Mouse (Mus musculus) lung, postnatal 10 days (tissue): ENCODE results near the gene Ptprj.

Source experiments
- DNase-seq: peaks from one replicate; pipeline ENCODE4 v3.0.0; 2021

The Ptprj gene

GRCm38 (mm10) chr2:90580236-90581005 is at the start of gene Ptprj:
Ptprj (minus strand) TSS chr2:90580647.
- peak; percentile 81 for DNase-seq

DNA sequence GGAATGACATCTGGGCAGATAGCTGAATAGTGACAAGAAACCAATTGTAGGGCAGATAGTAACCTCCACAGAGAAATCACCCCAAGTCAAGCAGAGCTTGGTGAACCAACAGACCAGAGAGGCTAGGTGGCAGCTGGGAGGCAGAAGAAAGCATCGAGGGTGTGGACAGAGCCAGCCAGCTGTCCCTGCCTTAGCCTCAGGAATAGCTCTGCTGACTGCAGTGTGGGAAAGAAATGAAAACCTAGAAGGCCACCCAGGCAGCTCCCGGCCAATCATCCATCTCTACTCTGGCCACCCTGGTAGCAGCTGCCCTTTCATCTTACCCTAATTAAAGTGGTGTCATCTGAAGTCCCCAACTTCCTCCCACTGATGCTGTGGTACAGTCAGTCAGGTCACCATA is 49.1 kb upstream of the Ptprj start:
- no peak for DNase-seq

GRCm38 (mm10) chr2:90628261-90628660 is 47.8 kb upstream of the Ptprj start:
- no peak for DNase-seq

DNA sequence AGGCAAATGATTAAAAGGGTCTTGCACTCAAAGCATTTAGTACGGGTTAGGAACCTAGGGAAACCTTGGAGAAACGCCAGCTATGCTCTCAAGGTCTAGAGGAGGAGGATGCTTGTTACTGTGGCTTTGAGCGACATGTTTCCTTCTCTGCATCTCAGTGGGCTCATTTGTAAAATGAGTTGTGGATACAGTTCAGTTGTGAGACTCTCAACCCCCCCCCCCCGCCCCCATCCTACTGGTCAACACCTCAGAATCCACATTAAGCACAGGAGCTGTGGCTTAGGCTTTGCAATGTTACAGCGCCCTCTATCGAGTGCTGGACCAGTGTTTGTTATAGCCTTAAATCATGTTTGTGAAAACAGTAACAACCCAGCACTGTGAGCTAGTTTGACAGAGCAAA is 44.5 kb upstream of the Ptprj start:
- DNase-seq: peak; percentile 78

DNA sequence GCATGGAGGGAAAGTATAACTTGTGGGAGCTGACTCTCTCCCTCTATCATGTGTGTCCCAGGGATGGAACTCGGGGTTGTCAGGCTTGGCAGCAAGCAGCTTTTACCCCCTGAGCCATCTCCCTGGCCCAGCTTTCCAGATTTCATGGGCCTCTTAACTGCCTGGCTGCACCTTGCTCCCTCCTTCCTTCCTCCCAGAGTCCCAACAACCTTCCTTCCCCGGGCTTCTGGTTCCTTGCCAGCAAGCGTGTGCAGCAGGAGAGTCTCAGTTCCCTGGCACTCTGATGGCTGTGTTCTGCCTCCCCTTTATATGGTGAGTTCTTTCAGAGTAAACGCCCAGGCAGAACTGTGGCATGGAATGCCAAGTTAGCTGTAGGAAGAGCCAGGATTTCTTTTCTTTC is 43.9 kb upstream of the Ptprj start:
- peak; percentile 36 for DNase-seq

DNA sequence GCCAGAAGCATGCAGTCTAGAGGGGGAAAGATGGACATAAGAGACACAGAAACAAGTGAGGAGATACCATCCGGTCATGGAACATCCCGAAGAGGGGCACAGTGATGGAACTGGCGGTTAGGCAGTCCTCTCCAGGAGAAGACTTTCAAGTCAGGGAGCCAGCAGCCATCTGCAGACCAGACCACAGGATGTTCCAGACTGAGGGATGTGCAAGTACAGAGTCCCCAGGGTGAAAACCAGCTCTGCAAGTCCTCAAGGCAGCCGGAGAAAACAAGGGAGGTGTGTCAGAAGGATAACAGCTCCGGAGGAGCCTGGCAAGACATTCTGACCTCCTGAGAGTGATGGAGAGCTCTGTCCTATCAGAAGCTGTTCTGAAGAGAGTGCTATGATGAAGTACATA is 40.4 kb upstream of the Ptprj start:
- DNase-seq: no peak

DNA sequence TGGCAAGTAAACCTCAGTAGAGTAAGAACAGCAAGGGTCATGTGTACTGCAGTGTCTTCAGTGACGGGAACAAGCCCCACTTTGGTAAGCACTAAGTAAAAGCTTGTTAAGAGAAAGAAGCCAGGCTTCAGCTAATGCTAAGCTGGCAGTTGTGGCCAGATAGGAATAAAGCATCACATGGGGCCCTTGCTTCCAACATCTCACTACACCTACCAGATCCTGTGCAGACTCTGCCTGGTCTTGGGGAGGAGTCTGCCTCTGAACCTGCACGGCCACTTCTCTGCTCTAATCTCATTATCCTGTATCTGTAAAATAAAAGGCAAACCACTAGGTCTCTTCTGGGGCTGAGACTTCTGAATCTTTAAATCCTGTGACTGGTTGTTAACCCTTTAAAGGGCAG is 39.2 kb upstream of the Ptprj start:
- no peak for DNase-seq

GRCm38 (mm10) chr2:90614651-90615171 is 34.3 kb upstream of the Ptprj start:
- DNase-seq: no peak

GRCm38 (mm10) chr2:90613591-90613990 is 33.1 kb upstream of the Ptprj start:
- no peak for DNase-seq

- DNase-seq: no peak
Measured at GRCm38 (mm10) chr2:90613006-90613405, 32.6 kb upstream of the Ptprj start.

GRCm38 (mm10) chr2:90611959-90612571 is 31.6 kb upstream of the Ptprj start:
- DNase-seq: peak; percentile 71

- no peak for DNase-seq
Measured at GRCm38 (mm10) chr2:90601056-90601455, 20.6 kb upstream of the Ptprj start.

DNA sequence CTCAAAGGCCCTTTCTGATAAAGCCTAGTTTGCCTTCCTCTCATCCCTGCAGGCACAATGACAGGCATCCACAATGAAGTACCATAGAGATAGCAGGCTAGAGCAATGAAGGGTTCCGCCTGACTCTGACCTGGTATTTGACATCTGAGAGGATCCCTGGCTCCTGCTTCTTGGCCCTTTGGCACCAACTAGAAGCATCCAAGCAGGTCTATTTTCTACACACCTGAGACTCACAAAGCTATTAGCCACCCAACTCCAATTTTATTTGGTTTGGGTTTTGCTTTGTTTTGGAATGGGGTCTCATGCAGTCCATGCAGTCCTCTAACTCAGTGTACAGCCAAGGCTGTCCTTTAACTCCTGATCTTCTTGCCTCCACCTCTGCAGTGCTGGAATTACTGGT is 7.7 kb upstream of the Ptprj start:
- no peak for DNase-seq

GRCm38 (mm10) chr2:90584506-90584905 is 4.1 kb upstream of the Ptprj start:
- no peak for DNase-seq

DNA sequence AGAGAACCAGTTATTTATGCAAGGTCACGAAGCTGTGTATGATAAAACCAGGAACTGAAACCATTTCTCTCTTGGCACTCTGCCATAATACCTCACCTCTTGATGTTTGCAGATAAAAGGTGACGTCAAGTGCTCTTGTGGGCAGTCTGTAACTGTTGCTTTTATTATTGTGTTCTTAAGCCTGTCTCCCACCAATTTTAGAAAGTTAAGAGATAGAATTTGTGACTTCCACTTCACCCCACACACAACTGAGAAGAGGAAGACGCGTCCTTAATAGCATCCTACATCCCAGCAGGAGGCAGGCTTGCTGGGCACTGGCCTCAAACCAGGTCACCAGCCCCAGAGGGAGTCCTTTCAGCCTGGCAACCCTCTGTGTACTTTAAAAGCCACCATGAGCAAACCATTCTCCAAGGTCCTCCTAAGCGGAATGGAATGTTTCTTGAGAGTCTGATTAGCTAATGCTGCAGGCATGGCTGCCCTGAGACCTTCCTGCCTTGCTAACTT is 3.2 kb upstream of the Ptprj start:
- DNase-seq: peak; percentile 55

DNA sequence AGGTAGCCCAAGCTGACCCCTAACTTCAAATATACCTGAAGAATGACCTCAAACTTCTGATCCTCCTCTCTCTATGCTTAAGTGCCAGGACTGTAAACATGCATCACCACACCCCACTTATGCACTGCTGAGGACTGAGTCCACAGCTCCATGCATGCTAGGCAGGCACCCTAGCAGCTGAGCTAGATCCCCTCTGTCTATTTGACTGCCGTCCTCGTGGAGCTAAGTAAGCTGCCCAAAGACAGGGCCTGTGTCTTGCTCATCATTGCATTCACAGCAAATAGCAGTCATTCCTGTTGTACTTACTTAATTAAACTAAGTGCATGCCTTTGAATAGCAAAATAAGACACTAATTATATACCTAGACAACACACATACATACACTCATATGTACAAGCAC is 2.4 kb upstream of the Ptprj start:
- no peak for DNase-seq

DNA sequence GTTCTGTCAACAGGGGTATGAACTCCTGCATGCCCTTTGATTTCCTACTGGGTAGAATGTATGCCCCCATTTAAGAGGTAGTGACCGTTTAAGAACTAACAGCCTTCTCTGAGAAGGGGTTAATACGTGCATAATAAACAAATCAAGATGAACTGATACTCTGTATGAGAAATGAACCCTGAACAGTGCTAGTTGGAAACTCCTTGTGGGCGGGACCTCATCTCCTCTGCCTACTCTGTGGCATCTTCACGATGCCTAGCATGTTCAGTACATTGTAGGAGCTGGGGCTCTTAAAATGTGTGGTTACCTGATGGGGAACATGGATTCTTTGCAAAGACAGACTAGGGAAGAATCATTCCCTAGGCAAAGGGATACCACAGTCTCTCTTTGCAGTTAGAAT is 1.9 kb upstream of the Ptprj start:
- no peak for DNase-seq

DNA sequence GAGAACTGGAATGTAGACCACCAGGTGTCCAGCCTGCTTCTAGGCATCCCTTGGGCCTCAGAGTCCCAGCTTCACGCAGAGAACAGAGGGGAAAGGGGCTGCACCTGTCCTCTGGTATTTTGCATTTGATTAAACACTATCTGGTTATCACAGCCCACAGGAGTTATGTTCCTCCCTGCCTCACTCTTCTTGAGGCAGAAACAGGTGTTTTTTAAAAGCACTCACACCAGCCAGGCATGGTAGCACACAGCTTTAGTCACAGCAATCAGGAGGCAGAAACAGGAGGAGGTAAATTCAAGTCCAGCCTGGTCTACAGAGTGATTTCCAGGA is 1.3 kb upstream of the Ptprj start:
- no peak for DNase-seq

DNA sequence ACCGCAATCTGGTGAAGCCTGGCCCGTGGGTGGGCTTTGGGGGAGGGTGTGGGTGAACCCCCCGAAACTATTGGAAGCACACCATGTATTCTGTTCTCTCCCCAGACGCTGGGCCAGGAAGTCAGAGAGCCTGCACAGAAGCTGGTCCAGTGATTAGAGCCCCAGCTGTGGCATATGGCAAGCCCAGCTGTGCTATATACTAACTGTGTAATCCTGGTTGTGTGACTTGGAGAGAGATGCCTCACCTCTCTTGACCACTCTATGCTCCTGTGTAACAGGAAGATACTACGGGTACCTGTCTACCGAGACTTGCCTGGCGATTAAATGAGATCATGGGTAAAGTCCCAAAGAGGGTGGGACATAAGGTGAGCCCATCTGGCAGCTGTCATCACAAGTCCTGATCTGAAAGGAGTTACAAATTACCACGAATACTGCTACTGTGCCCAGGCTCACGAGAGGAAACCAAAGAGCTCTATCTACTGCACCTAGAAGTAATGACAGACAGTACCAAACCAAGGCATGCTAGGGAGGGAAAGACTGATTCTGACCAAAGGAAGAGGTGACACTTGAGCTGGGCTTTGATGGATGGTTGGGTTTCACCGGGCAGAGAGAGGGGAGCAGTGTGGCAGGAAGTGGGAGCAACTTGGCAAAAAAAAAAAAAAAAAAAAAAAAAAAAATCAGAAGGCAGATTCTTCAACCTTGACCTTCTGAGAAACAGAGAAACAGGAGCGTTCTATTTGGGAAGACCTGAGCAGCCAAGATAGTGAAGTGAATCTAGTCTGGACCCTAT is 754 bp upstream of the Ptprj start:
- DNase-seq: no peak

DNA sequence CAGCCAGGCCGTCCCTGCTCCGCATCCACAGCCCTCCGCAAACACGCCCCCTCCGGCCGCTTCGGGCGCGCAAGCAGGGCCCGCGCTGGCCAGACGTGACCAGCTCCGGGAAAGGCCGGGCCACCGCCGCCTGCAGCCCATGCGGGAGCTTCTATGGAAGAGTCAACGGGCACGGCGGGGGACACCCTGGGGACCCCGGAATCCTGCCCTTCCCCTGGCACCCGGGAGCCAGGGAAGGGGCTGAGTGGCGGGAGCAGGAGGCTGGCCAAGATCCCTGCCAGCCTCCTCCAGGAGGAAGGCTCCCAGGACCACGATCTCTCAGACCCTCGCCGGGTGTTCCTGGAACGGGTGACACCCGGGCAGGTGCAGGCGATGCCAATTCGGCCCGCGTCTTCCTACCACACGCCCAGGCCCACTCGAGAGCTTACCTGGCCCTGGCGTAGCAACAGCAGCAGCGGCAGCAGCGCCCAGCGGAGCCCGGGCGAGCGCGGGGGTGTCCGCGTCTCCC is 665 bp downstream of the Ptprj start:
- DNase-seq: peak; percentile 78

GRCm38 (mm10) chr2:90579038-90579727 is 1.3 kb downstream of the Ptprj start:
- DNase-seq: no peak

DNA sequence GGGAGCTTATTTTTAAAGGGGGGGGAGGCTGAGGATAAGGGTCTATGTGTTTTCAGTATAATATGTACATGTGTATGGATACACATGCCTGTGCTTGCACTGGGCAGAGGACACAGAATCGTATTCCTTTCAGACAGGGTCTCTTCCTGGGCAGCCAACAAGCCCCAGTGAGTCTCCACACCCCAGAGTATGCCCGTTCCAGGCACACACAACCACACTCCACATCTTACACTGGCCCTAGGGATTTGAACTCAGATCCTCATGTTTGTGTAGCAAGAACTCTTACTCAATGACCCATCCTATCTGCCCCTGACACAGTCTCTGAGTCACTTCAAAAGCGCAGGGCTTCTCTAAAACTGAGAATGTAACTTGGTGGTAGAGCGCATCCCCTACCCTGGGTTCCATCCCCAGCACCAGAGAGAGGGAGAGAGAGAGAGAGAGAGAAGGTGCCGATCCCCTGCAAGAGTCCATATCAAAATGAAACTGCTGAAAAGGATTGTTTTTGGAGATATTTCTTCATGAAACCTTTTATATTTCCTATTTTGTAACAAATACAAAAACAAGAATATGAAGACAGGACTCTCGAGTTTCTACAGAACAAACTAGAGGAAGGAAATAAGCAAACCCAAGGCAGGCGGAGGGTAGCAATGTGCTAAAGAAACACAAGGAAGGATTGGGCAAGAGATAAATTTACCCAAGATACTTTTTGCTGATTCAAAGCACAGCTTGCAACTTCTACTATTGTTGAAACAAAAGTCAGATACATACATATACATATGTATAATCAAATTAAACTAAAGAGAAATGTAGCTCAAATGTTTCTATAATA is 2.8 kb downstream of the Ptprj start:
- no peak for DNase-seq
